Mouse (Mus musculus): ENCODE data around the gene Rtl8a.
"Not testable (repeated sequence)": the region's sequence is repeated elsewhere in the genome, so short reads cannot be mapped to it uniquely, and the experiment has no call there.

GRCm38 (mm10) chrX:53682650-53683049, 39.2 kb upstream of the Rtl8a start:
- TF ChIP-seq CTCF (IDR thresholded peaks at IDR 0.05); EP300 (IDR thresholded peaks at IDR 0.05; ENCODE audit: insufficient read depth, low read depth, low read length); POLR2A (IDR thresholded peaks at IDR 0.05; ENCODE audit: insufficient read depth, low read depth, low read length): not testable (repeated sequence)
